Mouse (Mus musculus) spleen, adult 12 weeks (tissue): ENCODE data around the gene Diaph2.
"Not testable (repeated sequence)": the region's sequence is repeated elsewhere in the genome, so short reads cannot be mapped to it uniquely, and the experiment has no call there.

ENCODE experiments used
- DNase-seq: peaks from one replicate; pipeline ENCODE4 v3.0.0; 2022; ENCODE audit warnings: low spot score

Diaph2 gene

DNA sequence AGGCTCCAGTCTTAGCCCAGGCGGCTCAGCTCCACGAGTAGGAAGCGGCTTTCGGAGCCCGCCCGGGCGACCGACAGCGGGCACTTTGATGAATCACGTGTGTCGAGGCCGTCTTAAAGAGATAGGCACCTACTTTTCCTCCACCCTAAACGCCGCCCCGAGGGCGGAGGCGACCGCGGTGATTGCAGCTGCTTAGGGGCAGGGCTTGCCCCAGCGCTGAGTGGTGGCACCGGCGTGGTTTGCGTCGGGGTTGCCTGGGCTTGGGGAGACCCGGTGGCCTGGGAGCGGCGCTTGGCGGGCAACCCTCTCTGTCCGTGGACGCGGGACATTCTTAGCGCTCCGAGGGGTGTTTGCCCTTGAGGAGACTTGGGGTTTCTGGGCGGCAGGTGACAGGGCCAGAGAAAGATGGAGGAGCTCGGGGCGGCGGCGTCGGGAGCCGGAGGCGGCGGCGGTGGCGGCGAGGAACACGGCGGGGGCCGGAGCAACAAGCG lies at the start of gene Diaph2:
Gene Diaph2, plus strand, starts transcription at position 172 of the 491 bp plus-strand sequence.
- DNase-seq = peak; percentile 63

DNA sequence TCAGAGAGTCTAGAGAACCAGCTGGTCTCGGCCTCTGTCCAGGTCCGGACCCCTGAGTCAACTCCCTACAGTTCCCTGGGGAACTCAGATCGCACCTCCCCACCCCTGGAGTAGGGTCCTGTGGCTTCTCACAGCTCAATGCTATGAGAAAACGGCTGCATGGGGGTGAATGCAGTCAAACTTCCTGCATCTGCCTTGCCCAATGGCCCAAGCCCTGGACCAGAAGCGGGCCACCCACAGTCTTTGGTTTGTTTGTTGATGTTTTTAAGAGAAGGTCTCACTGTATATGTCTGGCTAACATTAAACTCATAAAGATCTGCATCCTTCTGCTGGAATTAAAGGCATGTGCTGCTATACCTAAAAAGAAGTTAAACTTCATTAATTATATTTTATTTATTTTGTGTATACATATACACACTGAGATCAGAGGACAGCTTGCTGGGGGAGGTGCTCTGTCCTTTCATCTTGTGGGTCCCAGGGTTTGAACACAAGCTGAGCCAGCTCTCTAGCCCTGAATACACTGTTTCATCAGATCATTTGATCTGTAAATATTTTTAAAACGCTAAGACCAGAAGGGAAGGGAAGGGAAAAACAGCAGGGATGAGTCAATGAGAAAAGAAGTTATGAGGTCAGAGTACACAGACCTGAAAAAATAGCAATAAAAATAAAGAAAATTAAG lies 47.8 kb upstream of the Diaph2 start:
- DNase-seq = no peak

DNA sequence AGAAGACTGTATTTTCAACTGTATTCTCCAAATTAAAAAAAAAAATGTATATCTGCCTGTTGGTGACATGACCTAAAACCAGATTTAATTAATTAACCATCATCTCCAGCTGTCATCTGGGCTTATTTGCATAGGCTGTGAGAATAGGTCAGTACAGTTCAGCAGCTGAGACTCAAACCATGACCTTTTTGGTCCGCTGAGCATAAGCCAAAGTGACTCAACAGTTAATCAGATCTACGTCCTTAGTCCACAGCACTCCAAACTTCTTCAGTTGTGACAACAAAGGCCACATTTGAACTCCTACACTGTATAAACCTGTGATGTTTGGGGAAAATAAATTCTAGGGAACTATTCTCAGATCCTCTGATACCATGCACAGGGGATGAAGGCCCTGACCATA lies 39.9 kb upstream of the Diaph2 start:
- no peak for DNase-seq

DNA sequence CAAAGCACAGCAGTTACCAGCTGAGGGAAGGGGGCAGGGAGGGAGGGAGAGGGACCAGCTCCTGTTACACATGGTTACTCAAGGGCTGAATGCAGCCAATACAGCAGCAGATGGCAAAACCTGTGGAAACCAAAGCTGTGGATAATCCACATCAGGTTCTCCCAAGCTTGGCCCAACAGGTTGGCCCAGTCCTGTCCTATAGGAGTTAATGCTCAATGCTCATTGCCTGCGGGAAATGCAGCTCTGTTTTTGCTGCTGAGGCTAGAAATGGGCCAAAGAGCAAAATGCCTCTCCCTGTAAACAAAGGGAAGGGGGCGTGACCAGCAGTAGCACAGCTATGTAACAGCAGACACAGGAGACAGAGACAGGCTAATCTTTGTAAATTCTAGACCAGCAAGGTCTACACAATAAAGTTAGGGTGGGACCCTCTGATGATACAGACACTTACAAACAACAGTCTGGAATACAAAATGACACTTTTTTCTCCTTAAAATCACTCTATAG lies 20.8 kb upstream of the Diaph2 start:
- DNase-seq = no peak

DNA sequence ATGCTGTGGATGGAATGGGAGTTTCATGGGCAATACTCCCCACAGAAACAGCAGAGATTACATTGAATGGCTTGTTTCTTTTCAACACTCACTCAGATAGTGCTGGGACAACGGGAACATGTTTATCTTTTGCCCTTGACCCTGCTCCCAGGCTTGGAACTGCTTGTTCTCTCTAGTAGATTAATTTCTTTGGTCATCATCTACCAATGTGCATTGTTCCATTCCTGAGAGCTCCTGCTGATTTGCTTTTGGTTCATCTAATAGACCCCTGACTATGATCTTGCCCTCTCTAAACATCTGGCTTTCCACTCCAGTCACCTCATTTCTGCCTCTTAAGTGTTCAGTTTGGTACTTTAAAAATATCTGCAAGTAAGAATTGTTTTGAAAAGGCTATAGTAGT lies 13.0 kb upstream of the Diaph2 start:
- no peak for DNase-seq

DNA sequence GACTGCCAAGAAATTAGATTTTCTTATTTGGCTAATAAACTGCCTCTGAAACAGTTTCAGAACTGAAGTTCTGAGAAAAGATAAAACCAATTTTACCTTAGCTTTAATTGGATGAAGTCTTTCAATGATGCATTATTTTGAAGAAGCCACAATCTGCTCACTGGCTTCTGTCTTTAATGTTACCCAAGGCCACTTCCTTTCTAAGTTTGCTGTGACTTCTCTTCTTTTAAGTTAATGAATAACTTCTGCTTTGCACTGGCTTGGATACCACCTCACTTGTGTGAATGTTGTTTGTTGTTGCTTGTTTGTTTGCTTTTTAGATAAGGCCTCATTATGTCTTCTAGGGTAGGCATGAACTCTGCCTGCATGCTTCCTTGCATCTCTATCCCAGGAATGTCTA lies 10.3 kb upstream of the Diaph2 start:
- DNase-seq = no peak

DNA sequence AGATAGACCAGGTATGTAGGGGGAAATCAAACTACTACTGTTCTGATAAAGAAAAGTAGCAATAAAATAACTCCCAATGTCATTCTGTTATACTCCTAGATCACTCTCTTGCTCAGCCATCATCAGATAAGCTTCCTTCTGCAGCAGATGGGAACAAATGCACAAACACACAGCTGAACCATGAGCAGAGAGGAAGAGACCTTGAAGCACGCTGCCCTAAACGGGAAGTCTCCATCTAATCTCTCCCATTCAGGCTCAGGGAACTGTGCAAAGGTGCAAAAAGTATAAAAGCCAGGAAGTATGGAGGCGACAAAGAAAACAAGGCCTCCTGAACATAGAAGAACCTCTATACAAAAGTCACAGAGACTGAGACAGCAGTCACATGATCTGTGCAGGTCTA lies 6.6 kb upstream of the Diaph2 start:
- no peak for DNase-seq

DNA sequence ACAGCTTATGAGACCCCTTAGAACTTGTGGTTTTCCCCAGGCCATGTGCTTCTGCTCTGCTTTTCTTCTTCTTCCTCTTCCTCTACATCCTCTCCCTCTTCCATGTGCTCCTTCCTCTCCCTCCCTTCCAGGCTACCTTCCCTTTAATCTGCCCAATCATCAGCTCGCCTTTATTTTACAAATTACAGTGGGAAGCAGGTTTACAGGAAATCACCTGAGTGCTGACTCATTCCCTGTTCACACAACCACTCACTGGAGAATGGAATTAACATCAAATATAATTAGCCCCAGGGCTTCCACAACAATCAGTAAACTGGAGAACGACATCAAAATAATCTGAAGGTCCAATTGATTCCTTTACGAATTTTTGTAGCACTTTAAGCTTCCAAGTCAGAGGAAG lies 3.6 kb upstream of the Diaph2 start:
- DNase-seq = no peak

DNA sequence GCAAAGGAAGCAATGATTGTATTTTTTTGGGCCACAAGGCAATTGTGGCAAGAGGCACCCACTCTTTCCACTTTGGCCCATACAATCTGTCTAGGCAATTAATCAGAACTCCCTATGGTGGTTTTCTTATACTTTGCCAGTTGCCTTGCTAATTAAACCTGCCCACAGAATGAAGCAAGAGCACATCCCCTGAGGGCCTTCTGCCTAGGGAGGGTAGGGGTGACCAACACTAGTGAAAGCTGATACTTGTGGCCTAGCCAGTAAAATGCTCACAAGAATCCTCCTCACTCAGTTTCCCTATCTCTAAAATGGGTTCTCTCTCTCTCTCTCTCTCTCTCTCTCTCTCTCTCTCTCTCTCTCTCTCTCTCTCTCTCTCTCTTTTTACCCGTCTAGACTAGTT lies 440 bp upstream of the Diaph2 start:
- DNase-seq = no peak

DNA sequence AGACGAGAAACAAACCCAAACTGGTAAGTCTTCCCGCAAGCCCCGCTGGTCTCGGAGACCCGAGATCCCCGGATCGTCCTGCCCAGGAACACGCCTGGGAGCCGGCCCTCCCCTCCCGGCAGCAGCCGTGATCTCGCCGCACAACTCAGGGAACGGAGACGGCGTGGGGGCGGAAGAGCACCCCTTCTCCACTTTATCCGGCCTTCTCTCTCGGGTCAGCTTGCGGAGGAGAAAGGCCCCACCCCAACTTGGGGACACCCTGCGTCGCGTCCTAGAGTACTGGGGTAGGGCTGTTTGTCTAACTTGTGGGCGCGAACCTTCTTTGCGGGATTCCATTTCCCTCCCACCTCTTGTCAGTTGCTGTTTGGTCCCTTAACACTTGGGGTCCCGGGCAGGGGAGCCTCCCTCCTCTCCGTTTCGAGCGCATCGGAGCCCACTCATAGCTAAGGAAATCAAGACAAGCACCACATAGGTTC lies 590 bp downstream of the Diaph2 start:
- no peak for DNase-seq

DNA sequence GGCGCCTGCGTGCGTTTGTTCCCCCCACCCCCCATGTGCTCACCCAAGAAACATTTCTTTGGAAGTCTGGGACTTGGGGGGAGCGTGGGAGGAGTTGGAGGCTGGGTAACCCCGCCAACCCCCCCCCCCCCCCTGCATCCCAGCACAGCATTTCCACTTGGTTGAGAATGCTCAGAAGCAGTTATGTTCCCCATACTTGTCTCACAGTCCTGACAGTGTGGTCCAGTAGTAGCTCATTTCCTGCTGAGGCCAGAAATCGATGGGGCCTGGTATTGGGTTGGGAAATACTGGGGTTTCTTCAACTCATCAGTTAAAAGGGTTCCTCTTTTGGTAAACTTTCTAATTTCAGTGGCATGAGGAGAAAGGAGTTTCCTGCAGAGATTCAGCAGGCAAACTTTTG lies 1.1 kb downstream of the Diaph2 start:
- no peak for DNase-seq

DNA sequence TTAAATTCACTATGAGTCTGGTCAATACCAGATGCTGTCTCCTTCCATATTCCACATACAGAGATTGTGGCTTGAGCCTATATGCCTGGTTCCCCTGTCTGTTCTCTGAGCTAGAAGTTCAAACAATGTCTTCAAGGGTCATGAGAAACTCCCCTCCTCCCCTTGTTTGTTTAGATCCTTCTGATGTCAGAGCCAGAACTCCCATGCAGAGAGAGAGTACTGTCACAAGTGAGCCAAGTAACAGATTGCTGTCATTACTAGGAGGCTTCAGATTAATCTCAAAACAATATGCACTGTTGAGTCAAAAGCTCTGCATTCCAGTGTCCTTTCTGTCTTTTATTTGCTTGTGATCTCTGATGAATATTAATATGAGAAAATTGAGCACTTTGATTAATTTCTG lies 7.1 kb downstream of the Diaph2 start:
- DNase-seq = no peak

DNA sequence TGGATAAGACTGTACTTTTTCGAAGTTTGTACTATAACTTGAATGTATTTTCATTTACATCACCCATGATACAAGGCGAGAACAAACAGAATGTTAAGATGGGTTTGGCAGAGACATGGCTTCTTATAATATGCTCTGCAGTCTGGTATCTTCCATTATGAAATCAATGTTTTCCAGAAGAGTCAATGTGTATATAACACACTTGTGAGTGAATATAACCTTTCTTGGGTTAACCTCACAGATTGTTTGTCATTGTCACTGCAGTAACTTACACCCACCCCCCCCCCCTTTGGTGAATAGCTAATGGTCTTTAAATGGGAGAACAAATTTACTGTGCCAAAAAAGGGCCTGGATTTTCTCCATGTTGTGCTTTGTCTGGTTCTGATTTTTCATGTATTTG lies 13.1 kb downstream of the Diaph2 start:
- DNase-seq = no peak

DNA sequence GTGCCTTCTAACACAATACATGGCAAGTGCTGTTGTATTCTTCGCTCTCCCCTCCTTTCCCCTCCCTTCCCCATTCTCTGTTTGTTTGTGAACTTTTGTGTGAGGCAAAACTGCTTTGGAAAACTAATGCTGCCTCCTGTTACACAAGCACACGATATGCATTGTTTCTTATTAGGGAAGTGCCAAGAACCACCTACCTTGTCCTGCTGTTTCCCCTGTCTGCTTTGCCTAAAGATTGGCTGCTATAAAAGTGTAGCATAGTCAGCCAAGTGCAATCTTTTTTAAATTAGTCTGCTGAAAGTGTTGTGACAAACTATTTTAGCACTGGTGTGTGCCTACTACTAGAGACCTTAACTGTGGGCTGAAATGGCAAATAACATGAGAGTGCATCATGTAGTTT lies 15.8 kb downstream of the Diaph2 start:
- no peak for DNase-seq

DNA sequence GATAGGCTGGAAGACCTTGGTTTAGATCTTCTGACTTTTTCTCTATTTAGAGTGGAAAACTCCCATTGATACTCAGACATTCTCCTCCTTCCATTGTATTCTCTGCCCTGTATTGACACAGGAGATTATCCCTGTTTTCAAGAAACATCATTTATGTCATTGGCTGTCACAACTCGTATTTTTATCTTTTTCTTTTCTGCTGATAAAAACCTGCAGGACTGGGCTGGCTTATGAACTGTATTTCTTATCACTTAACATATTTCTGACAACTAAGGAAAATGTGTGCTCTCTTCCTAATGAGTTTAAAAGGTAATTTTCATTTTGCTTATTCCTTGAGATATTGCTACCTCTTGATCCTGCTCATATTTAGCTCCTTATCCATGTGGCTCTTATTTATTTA lies 17.3 kb downstream of the Diaph2 start:
- no peak for DNase-seq

DNA sequence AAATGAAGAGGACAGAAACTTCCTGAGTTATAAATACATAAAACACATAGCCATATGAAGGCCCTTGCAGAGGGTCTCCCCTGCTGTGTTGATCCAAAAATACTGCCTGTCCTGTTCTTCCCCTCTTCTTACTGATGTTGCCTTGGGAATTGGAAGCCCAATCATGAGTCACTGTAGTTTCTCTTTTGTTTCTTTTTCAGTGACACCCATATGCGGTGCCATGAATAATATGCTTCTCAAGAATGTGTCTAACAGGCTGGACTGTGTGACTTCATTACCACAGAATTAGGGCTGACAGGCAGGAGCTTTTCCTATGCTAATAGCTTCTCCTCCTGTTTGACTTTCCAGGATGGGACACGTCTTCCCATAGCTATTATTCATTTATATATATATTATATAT lies 21.1 kb downstream of the Diaph2 start:
- no peak for DNase-seq

DNA sequence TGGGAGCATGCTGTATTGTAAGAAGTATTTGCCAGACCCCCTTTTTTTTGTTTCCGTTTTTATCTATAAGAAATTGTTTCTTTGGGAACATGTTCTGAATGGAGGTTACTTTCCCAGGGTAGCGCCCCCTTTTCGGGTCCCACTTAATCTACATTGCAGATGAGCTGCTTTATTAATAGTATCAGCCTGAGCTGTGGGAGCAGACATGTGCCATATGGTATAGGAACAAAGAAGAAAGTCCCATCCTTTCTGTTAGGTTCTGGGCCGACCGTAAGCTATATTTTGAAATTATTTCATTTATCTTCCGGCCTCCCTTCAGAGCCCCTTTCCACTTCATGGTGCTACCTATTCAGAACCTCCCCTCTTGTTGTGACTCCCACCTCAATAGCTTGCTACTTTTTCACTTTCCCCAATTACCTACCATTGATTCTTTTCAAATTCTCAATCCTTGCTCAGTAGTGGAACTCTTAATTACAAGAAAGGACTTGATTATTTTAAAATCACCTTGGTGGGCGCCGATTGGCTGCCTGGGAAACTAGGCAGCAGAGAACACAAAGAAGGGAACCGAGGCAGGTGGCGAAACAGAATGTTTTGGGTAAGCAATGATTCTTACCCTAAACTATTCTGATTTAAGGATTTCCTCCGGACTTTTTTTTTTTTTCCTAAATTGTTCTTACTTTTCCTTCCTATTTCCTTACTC lies 24.2 kb downstream of the Diaph2 start:
- DNase-seq = no peak

DNA sequence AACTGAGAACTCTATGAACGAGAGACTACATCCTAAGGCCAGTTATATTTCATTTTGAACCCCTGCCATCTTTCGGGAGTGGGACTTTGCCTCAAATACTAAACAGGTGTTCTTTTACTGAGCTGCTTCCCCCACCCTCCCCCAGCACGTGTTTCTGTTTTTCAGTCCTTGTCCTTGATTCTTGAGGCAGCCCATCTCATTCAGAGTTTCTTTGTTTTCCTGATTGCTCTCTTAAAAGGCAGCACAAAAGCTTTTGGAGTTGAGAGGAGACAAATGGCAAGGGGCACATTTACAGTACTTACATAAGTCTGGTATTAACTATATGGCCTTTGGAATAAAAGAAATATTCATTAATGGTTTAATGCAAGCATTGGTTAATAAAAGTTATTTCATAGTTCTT lies 24.9 kb downstream of the Diaph2 start:
- no peak for DNase-seq

DNA sequence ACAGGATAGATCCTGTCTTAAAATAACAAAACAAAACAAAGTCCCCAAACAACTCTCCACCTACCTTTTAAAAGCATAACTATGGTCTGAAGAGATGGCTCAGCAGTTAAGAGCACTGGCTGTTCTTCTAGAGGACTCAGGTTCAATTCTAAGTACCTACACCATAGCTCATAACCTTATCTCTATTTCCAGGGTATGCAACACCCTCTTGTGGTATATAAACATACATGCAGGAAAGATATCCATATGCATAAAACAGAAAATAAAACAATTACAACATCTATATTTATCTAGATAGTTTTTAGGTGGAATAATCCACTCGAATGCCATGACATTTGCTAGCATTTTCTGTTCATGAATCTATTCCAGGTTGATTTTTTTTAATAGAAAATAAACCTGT lies 27.2 kb downstream of the Diaph2 start:
- no peak for DNase-seq

DNA sequence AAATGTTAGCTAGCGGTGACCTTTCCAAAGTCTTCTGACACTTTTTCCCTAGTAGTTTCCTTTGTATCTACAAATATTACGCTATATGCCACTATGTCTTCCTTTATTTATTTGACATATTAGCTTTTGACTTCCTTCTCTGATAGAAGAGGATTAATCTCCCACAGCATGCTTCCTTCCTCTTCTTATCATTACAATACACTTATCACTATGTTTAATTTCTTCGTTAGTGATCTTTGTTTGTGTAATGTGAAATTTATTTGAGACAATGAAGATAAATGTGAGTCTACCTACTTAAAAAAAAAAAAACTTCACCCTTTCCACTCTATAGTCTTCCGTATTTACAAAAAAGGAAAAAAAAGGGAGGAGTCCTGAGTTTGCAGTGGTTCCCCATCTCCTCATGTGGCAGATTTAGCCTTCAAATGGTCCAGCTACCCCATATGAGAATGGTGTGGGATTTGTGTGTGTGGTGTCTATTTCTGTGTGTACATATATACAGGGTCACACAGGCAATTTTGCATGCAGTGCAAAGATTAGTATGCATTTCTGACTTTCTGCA lies 27.9 kb downstream of the Diaph2 start:
- DNase-seq = no peak

DNA sequence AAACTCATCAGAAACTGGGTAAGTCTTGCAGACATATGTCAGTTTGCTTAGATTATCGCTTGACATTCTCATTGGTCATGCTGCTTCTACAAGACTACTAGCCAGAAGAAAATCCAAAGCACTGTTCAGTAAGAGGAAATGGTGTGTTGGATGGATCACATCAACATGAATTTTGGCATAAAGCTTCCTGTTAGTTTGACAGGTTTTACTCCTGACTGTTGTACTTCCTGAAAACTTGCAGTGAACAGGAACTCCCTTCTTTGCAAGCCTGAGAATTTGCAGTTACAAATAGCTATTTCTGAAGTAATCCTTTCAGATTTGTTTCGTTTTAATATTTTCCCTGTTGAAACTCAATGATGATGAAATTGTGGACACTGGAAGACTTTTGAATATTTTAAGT lies 32.3 kb downstream of the Diaph2 start:
- DNase-seq = no peak

DNA sequence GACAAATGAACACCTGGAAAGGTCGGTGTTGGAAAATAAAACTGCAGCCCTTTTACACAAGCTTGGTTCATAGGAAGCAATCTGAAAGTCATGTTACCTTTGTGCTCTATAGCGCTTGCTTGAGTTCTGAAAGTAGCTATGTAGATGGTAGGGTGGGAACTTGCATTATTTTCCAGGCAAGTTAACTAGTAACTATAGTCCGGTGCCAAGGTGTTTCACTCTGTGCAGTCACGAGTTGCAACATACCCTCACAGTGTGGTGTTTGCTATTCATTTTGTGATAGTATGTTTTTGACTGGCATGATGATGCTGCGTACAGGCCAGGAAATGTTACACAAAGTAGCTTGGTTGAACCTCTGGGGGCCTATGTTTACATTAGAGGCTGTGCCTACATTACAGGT lies 34.5 kb downstream of the Diaph2 start:
- no peak for DNase-seq

DNA sequence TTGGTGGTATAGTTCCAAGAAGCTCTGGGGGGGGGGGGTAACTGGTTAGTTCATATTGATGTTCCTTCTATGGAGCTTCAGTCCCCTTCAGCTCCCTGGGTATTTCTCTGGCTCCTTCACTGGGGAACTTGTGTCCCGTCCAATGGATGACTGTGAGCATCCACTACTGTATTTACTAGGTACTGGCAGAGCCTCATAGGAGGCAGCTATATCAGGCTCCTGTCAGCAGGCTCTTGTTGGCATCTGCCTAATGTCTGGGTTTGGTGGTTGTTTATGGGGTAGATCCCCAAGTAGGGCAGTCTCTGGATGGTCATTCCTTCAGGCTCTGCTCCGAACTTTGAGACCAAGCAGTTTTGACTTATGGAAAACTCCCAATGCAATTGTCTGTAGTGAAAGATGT lies 50.4 kb downstream of the Diaph2 start:
- DNase-seq = not testable (repeated sequence)
